Comparison of ENCODE assay signal across 10 mouse cellular contexts in the genomic region with DNA sequence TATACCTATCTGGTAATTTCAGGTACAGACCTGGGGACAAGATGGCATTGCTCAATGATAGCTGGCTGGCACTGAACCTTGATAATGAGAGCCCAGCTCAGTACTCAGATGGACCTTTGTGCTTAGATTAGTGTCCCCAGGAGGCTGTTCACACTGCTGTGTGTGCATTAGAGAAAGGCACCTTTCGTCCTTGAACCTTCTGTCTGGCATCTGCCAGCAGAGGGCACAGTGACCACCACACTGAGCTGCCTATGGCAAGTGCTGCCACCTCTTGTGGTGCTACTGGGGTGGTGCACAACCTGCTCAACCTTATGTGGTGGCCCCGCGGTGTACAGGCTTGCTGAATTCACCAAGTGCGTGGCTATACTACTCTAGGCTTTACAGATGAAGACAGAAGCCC. TPM values are rescaled to one million over a fixed set of nuclear protein-coding genes. Genes with fewer than 3 reads are reported as not detected.
DNase-seq lines count a peak whose midpoint lies in the region; ATAC-seq and TF ChIP-seq lines count a peak whose summit lies in the region.
"Had no signal": no experiment of that assay in that cellular context is flagged by ENCODE, and none has a peak within 500 bp of the region (broad histone marks: within the 10 kb centered on the region; RNA-seq: fewer than 3 reads in every experiment).

No protein-coding gene starts in this region.

- H3K36me3 ChIP-seq in forebrain, postnatal 0 days (ENCODE audit: insufficient read depth): peaks cover 85% of the 10 kb centered on the region
- peaks cover 75% of the 10 kb centered on the region for H3K36me3 ChIP-seq in forebrain, embryonic 15.5 days

- no peak overlapping the region for H3K9ac ChIP-seq in forebrain, postnatal 0 days
- no peak overlapping the region for H3K9ac ChIP-seq in forebrain, embryonic 15.5 days (replicated peaks)
- H3K9ac ChIP-seq: hindbrain, embryonic 15.5 days had no signal

- DNase-seq in forebrain, postnatal 0 days: peak; percentile 26
- DNase-seq in 416B (ENCODE audit: low read depth): peak; percentile 74
- peak; percentile 63 for DNase-seq in cerebellum, adult 9-11 months
- peak; percentile 30 to 46 for DNase-seq in lung, postnatal 4 days
- DNase-seq in natural killer cell, adult 2 months (ENCODE audit: low spot score in 2 of 2): no peak
- no peak for DNase-seq in left cerebral cortex, postnatal 10 days (ENCODE audit: extremely low spot score in 1 of 2, low spot score in 2 of 2)
- no peak for DNase-seq in layer of hippocampus, postnatal 10 days (ENCODE audit: low spot score in 2 of 2)

- no peaks in the 10 kb centered on the region for H3K9me3 ChIP-seq in forebrain, postnatal 0 days (ENCODE audit: low read length)
- no peaks in the 10 kb centered on the region for H3K9me3 ChIP-seq in forebrain, embryonic 15.5 days
- H3K9me3 ChIP-seq: embryonic facial prominence, embryonic 10.5 days; hindbrain, embryonic 15.5 days had no signal

- H3K27me3 ChIP-seq in forebrain, postnatal 0 days (ENCODE audit: insufficient read depth, low read length): no peaks in the 10 kb centered on the region
- no peaks in the 10 kb centered on the region for H3K27me3 ChIP-seq in forebrain, embryonic 15.5 days
- H3K27me3 ChIP-seq: hindbrain, embryonic 15.5 days had no signal

- intact Hi-C loops in left cerebral cortex, postnatal 10 days (cut with DNase I): loop anchor here (5.0 kb wide), 1 partner anchor 45 kb away; no protein-coding TSS in a partner anchor

- 84% methylated on average over 4 of the region's 4 CpGs for WGBS in forebrain, postnatal 0 days
- WGBS in forebrain, embryonic 15.5 days: 83% methylated on average over 4 of the region's 4 CpGs

- ATAC-seq in forebrain, postnatal 0 days: peak; percentile 59
- no peak for ATAC-seq in forebrain, embryonic 15.5 days (replicated peaks)

- H3K4me2 ChIP-seq in forebrain, postnatal 0 days (ENCODE audit: low read depth): no peak overlapping the region
- no peak overlapping the region for H3K4me2 ChIP-seq in forebrain, embryonic 15.5 days (replicated peaks)
- H3K4me2 ChIP-seq: hindbrain, embryonic 15.5 days had no signal

- H3K4me1 ChIP-seq in forebrain, postnatal 0 days (ENCODE audit: insufficient read depth): no peaks in the 10 kb centered on the region
- no peaks in the 10 kb centered on the region for H3K4me1 ChIP-seq in forebrain, embryonic 15.5 days
- H3K4me1 ChIP-seq: embryonic facial prominence, embryonic 10.5 days; hindbrain, embryonic 15.5 days had no signal

- no peak overlapping the region for H3K4me3 ChIP-seq in forebrain, postnatal 0 days (ENCODE audit: low read depth, low read length)
- H3K4me3 ChIP-seq in forebrain, embryonic 15.5 days: no peak overlapping the region
- H3K4me3 ChIP-seq: embryonic facial prominence, embryonic 10.5 days; hindbrain, embryonic 15.5 days had no signal

- H3K27ac ChIP-seq in forebrain, postnatal 0 days (ENCODE audit: low read depth, low read length): no peak overlapping the region
- no peak overlapping the region for H3K27ac ChIP-seq in forebrain, embryonic 15.5 days (replicated peaks)
- H3K27ac ChIP-seq: embryonic facial prominence, embryonic 10.5 days; hindbrain, embryonic 15.5 days had no signal

- peak; percentile 79 for TF ChIP-seq CTCF in forebrain, postnatal 0 days (IDR thresholded peaks at IDR 0.05; ENCODE audit: low read depth)

RNA-seq across cellular contexts. Expression of gene Ccdc8, which starts 14.8 kb away (rescaled TPM):
- total RNA-seq in forebrain, postnatal 0 days (2014; rRNA removed): 4.0 and 5.2 TPM in 2 replicates
- 1.5 and 2.0 TPM in 2 replicates for polyA plus RNA-seq in forebrain, postnatal 0 days (2015; fragmentation: Nextera tagmentation; extraction: Ambion mirVana)
- polyA plus RNA-seq in forebrain, embryonic 15.5 days (2015; fragmentation: Nextera tagmentation; extraction: Ambion mirVana): 6.8 and 7.0 TPM in 2 replicates
- 1 to 10 TPM; 3.0 to 3.3 TPM for total RNA-seq in left cerebral cortex, postnatal 10 days (2021)
- total RNA-seq in layer of hippocampus, postnatal 10 days (2021): 1 to 10 TPM; 3.7 to 4.4 TPM

RNA-seq across cellular contexts. Expression of gene Ppp5c, which starts 20.4 kb away (rescaled TPM):
- 56.6 and 65.7 TPM in 2 replicates for total RNA-seq in forebrain, postnatal 0 days (2014; rRNA removed)
- polyA plus RNA-seq in forebrain, postnatal 0 days (2015; fragmentation: Nextera tagmentation; extraction: Ambion mirVana): 129 and 137 TPM in 2 replicates
- polyA plus RNA-seq in forebrain, embryonic 15.5 days (2015; fragmentation: Nextera tagmentation; extraction: Ambion mirVana): 103 and 111 TPM in 2 replicates
- 100 to 1,000 TPM; 157 to 162 TPM for total RNA-seq in left cerebral cortex, postnatal 10 days (2021)
- 100 to 1,000 TPM; 142 to 148 TPM for total RNA-seq in layer of hippocampus, postnatal 10 days (2021)

RNA-seq across cellular contexts. Expression of gene Gm42372, which starts 24.4 kb away (rescaled TPM):
- total RNA-seq in forebrain, postnatal 0 days (2014; rRNA removed): 34.9 and 40.0 TPM in 2 replicates
- polyA plus RNA-seq in forebrain, postnatal 0 days (2015; fragmentation: Nextera tagmentation; extraction: Ambion mirVana): 4.0 and 5.9 TPM in 2 replicates
- 3.7 and 4.3 TPM in 2 replicates for polyA plus RNA-seq in forebrain, embryonic 15.5 days (2015; fragmentation: Nextera tagmentation; extraction: Ambion mirVana)
- 10 to 100 TPM; 52.6 to 57.6 TPM for total RNA-seq in left cerebral cortex, postnatal 10 days (2021)
- total RNA-seq in layer of hippocampus, postnatal 10 days (2021): 10 to 100 TPM; 42.9 to 44.8 TPM

RNA-seq across cellular contexts. Expression of gene Pnmal1, which starts 47.8 kb away (rescaled TPM):
- 53.4 and 64.8 TPM in 2 replicates for total RNA-seq in forebrain, postnatal 0 days (2014; rRNA removed)
- 51.1 and 61.5 TPM in 2 replicates for polyA plus RNA-seq in forebrain, postnatal 0 days (2015; fragmentation: Nextera tagmentation; extraction: Ambion mirVana)
- polyA plus RNA-seq in forebrain, embryonic 15.5 days (2015; fragmentation: Nextera tagmentation; extraction: Ambion mirVana): 47.9 and 53.1 TPM in 2 replicates
- 10 to 100 TPM; 68.6 to 68.8 TPM for total RNA-seq in left cerebral cortex, postnatal 10 days (2021)
- total RNA-seq in layer of hippocampus, postnatal 10 days (2021): 10 to 100 TPM; 59.8 to 62.2 TPM

RNA-seq across cellular contexts. Expression of gene Hif3a, which starts 54.9 kb away (rescaled TPM):
- total RNA-seq in forebrain, postnatal 0 days (2014; rRNA removed): 7.2 and 12.2 TPM in 2 replicates
- 1.1 and 2.0 TPM in 2 replicates for polyA plus RNA-seq in forebrain, postnatal 0 days (2015; fragmentation: Nextera tagmentation; extraction: Ambion mirVana)
- 4.3 and 4.9 TPM in 2 replicates for polyA plus RNA-seq in forebrain, embryonic 15.5 days (2015; fragmentation: Nextera tagmentation; extraction: Ambion mirVana)
- 10 to 100 TPM in 1 of 2 experiments, 1 to 10 TPM in 1; 6.5 to 16.9 TPM for total RNA-seq in left cerebral cortex, postnatal 10 days (2021)
- 10 to 100 TPM in 1 of 2 experiments, 1 to 10 TPM in 1; 7.4 to 10.1 TPM for total RNA-seq in layer of hippocampus, postnatal 10 days (2021)

Comparison
In these comparisons a context has a peak if more than half of its experiments do, and no peak if none do; other contexts are left out.
1. DNase-seq: peak in forebrain, postnatal 0 days (single experiment), 416B (single experiment), cerebellum, adult 9-11 months (single experiment) and lung, postnatal 4 days (2 of 2); none in natural killer cell, adult 2 months (0 of 2), left cerebral cortex, postnatal 10 days (0 of 2) and layer of hippocampus, postnatal 10 days (0 of 2).